Mouse (Mus musculus): Measurements from ENCODE around the gene Mark3.

DNA sequence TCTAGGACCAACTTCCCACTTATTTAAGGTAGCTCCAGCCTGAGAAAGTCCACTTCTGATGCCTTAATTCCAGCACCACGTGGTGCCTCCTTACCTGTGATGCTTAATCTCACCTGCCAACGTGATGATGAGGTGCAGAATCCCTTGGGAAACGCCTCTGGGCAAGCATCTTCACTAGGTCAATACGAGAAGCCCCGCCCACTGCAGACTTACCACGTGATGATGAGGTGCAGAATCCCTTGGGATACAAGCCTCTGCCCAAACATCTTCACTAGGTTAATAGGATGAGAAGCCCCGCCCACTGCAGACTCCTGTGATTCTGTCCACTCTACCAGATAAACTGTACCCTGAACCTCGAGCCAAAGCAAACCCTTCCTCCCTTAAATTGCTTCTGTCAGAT, 45.1 kb upstream of the Mark3 start:
- no peak for TF ChIP-seq POLR2A (IDR thresholded peaks at IDR 0.05; ENCODE audit: borderline replicate concordance, insufficient read depth, low read length)
- TF ChIP-seq CTCF (IDR thresholded peaks at IDR 0.05; ENCODE audit: borderline replicate concordance, insufficient read depth, low read depth, low read length) = no peak
